Mouse (Mus musculus) common myeloid progenitor, adult 5-6 weeks (primary cell): ENCODE measurements around the gene Grin2c. TPM values are rescaled to one million over a fixed set of nuclear protein-coding genes. Genes with fewer than 3 reads are reported as not detected.

Source experiments
- ATAC-seq: replicated peaks from 2 replicates; pipeline ENCODE4 v1.8.0; 2016; ENCODE audit warnings: low read depth, mild to moderate bottlenecking, moderate TSS enrichment, inconsistent platforms; ENCODE audit not compliant: poor library complexity, severe bottlenecking
- total RNA-seq: library from RNA; stranded (forward); fragments of 200-1000, 187-1606 nt; gene quantifications from 2 replicates; pipeline ENCODE4 v1.2.3, GENCODE M21; 2017

The Grin2c gene
- total RNA-seq, 1 experiment from 2014 or later, result not detected

- ATAC-seq, result peak; percentile 74
These were observed 18.2 kb upstream of the Grin2c start for GRCm38 (mm10) chr11:115285282-115285681.

GRCm38 (mm10) chr11:115283891-115284620 lies 17.0 kb upstream of the Grin2c start:
- no peak for ATAC-seq

- no peak for ATAC-seq
These were observed 16.4 kb upstream of the Grin2c start for GRCm38 (mm10) chr11:115283486-115283765.

- ATAC-seq, result no peak
These were observed 15.9 kb upstream of the Grin2c start for GRCm38 (mm10) chr11:115282723-115283485.

GRCm38 (mm10) chr11:115282295-115282694 lies 15.3 kb upstream of the Grin2c start:
- ATAC-seq, result no peak

- peak; percentile 27; the same call in 1 of the 2 replicates for ATAC-seq
These were observed 12.7 kb upstream of the Grin2c start for GRCm38 (mm10) chr11:115279726-115280125.

- ATAC-seq, result no peak
These were observed 11.1 kb upstream of the Grin2c start for GRCm38 (mm10) chr11:115278176-115278575.

- ATAC-seq, result no peak
These were observed 10.5 kb upstream of the Grin2c start for GRCm38 (mm10) chr11:115277604-115277975.

- ATAC-seq, result peak; percentile 85
These were observed 9.9 kb upstream of the Grin2c start, which contains the start of gene Fdxr for GRCm38 (mm10) chr11:115276780-115277603. Gene Fdxr (minus strand): TSS chr11:115277050.

GRCm38 (mm10) chr11:115275954-115276353 lies 8.9 kb upstream of the Grin2c start:
- no peak for ATAC-seq

- no peak for ATAC-seq
These were observed 8.5 kb upstream of the Grin2c start for GRCm38 (mm10) chr11:115275509-115275908.

GRCm38 (mm10) chr11:115274771-115275170 lies 7.7 kb upstream of the Grin2c start:
- no peak for ATAC-seq

GRCm38 (mm10) chr11:115274178-115274577 lies 7.1 kb upstream of the Grin2c start:
- no peak for ATAC-seq

- ATAC-seq, result no peak
These were observed 6.7 kb upstream of the Grin2c start for GRCm38 (mm10) chr11:115273735-115274134.

GRCm38 (mm10) chr11:115272894-115273498 lies 6.0 kb upstream of the Grin2c start:
- no peak for ATAC-seq

- ATAC-seq, result no peak
These were observed 4.4 kb upstream of the Grin2c start for GRCm38 (mm10) chr11:115271481-115271880.

- ATAC-seq, result no peak
These were observed 4.0 kb upstream of the Grin2c start for GRCm38 (mm10) chr11:115271052-115271451.

- peak; percentile 58 for ATAC-seq
These were observed 3.3 kb upstream of the Grin2c start for GRCm38 (mm10) chr11:115270148-115270861.

GRCm38 (mm10) chr11:115269330-115270066 lies 2.5 kb upstream of the Grin2c start:
- no peak for ATAC-seq
